Mouse (Mus musculus) liver, adult 2 months (tissue): Measurements from ENCODE around the gene Rhoh.

Experiments used
- CTCF ChIP-seq: fragments of 200-500 bp; IDR thresholded peaks from 2 replicates; pipeline ENCODE4 v1.5.1; 2011; ENCODE audit warnings: low read depth, low read length, control low read depth
- POLR2A ChIP-seq: fragments of 200-500 bp; IDR thresholded peaks from 2 replicates; pipeline ENCODE4 v1.6.1; 2011; ENCODE audit warnings: low read length, control low read depth; ENCODE audit not compliant: insufficient read depth; ENCODE audit errors: extremely low read depth

DNA sequence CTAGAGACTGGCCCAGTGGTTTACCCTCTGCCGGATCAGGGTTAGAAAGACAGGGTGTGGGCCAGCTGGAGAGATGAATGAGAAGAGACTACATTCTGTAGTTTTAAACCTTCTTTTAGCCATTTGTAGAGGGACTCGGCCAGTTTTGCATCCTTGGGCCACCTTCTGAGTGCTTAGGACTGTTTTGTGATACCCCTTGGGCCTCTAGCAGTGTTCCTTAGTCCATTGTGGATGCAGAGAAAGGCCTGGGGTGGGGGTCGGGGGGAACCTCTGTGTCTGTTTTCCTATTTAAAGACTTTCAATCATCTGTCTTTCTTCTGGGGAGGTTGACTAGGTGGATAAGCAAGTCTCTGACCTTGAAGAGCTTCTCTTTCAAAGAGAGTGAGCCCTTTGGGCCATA is 3.9 kb downstream of the Rhoh start:
- TF ChIP-seq POLR2A, result no peak
- no peak for TF ChIP-seq CTCF
